Mouse (Mus musculus) adrenal gland (tissue): ENCODE data around the gene Gm13277.
"Not testable (repeated sequence)": the region's sequence is repeated elsewhere in the genome, so short reads cannot be mapped to it uniquely, and the experiment has no call there.

Experiments
- intact Hi-C: fragments of 180-260 bp; cut with DNase I; formaldehyde crosslinking; loops from one replicate; pipeline ENCODE4 v1.15.1; 2025

Gene Gm13277

DNA sequence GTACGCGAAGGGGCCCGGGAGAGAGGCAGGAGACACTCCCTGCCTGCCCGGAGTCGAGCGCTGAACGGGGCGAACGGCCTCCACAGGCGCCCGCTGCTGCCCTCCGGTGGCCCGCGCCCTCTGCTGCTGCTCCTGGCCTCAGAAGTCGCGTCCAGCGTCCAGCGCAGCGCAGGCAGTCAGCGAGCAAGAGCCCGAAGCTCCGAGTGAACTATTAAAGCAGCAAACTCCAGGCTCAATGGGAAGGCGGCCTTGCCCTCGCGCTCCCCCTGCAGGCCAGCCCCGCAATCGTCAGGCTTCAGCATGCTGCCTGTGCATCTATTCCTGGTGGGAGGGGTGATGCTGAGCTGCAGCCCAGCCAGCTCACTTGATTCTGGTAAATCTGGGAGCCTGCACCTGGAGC is 3.0 kb upstream of the Gm13277 start, which contains the start of gene Gm13276:
TSS of gene Gm13276 (plus strand) at position 301 of the 400 bp plus-strand sequence.
- intact Hi-C loops: not testable (repeated sequence)

- intact Hi-C loops: not testable (repeated sequence)
Observed at GRCm38 (mm10) chr4:88791250-88791649, 2.8 kb downstream of the Gm13277 start, which contains the start of gene Gm13278. Gene Gm13278 (plus strand): TSS chr4:88791550.

DNA sequence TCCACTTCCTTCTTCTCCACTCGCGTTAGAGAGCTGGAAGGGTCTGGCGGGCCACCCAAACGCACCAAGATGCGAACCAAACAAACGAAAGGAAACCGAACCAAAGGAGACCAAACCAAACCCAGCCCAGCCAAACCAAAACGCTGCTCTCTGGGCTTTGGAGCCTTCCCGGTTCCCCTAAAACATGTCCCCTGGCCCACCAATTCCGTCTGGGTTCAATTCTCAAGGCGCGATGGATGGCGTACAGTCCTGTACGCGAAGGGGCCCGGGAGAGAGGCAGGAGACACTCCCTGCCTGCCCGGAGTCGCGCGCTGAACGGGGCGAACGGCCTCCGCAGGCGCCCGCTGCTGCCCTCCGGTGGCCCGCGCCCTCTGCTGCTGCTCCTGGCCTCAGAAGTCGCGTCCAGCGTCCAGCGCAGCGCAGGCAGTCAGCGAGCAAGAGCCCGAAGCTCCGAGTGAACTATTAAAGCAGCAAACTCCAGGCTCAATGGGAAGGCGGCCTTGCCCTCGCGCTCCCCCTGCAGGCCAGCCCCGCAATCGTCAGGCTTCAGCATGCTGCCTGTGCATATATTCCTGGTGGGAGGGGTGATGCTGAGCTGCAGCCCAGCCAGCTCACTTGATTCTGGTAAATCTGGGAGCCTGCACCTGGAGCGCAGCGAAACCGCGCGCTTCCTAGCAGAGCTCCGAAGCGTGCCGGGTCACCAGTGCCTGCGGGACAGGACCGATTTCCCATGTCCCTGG is 5.7 kb downstream of the Gm13277 start, which contains the start of gene Gm13275:
TSS of gene Gm13275 (plus strand) at position 552 of the 740 bp plus-strand sequence.
- intact Hi-C loops: not testable (repeated sequence)

- intact Hi-C loops: not testable (repeated sequence)
Observed at GRCm38 (mm10) chr4:88797097-88797496, 8.7 kb downstream of the Gm13277 start, which contains the start of gene Gm13279. Gene Gm13279 (plus strand): TSS chr4:88797397.

DNA sequence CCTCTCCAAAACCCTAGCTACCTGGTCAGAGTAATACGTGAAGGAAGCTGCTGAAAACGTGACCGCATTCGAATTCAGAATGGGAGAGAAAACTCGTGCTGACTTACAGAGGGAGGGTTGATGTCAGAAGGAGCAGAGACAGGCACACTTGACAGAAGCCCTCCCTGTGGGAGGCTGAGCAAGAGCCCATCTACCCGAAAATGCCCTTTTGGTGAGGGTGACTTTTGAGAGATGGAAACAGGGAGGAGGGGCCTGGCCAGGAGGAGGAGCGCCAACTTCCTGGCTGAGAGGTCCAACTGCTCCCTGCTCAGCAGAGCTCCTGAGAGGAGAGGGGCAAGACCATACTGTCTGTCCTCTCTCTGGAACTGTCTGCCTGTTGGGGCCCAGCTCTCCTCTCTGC is 10.9 kb downstream of the Gm13277 start, which contains the start of gene Gm13285:
TSS of gene Gm13285 (plus strand) at position 301 of the 400 bp plus-strand sequence.
- intact Hi-C loops: not testable (repeated sequence)

GRCm38 (mm10) chr4:88802954-88803353 is 14.5 kb downstream of the Gm13277 start, which contains the start of gene Gm13287:
Gene Gm13287 (plus strand): TSS chr4:88803254.
- intact Hi-C loops: not testable (repeated sequence)

DNA sequence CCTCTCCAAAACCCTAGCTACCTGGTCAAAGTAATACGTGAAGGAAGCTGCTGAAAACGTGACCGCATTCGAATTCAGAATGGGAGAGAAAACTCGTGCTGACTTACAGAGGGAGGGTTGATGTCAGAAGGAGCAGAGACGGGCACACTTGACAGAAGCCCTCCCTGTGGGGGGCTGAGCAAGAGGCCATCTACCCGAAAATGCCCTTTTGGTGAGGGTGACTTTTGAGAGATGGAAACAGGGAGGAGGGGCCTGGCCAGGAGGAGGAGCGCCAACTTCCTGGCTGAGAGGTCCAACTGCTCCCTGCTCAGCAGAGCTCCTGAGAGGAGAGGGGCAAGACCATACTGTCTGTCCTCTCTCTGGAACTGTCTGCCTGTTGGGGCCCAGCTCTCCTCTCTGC is 16.8 kb downstream of the Gm13277 start, which contains the start of gene Gm13288:
TSS of gene Gm13288 (plus strand) at position 301 of the 400 bp plus-strand sequence.
- intact Hi-C loops: not testable (repeated sequence)

DNA sequence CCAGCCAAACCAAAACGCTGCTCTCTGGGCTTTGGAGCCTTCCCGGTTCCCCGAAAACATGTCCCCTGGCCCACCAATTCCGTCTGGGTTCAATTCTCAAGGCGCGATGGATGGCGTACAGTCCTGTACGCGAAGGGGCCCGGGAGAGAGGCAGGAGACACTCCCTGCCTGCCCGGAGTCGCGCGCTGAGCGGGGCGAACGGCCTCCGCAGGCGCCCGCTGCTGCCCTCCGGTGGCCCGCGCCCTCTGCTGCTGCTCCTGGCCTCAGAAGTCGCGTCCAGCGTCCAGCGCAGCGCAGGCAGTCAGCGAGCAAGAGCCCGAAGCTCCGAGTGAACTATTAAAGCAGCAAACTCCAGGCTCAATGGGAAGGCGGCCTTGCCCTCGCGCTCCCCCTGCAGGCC is 17.3 kb downstream of the Gm13277 start:
- intact Hi-C loops: not testable (repeated sequence)

DNA sequence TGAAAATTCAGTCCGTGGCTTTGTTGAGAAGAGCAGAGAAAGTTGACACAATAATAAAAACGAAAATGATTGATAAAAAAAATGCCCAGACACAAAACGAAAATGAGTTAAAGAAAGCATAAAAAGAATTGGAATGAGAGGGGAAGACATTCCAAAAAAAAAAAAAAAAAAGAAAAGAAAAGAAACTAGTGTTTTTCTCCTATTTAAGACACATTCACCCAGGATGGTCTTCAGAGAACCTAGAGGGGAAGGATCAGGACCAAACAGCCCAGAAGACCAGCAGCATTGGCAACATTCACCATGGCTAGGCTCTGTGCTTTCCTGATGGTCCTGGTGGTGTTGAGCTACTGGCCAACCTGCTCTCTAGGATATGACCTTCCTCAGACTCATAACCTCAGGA is 27.5 kb downstream of the Gm13277 start, which contains the start of gene Ifna7:
TSS of gene Ifna7 (plus strand) at position 301 of the 400 bp plus-strand sequence.
- intact Hi-C loops: no loop called here

DNA sequence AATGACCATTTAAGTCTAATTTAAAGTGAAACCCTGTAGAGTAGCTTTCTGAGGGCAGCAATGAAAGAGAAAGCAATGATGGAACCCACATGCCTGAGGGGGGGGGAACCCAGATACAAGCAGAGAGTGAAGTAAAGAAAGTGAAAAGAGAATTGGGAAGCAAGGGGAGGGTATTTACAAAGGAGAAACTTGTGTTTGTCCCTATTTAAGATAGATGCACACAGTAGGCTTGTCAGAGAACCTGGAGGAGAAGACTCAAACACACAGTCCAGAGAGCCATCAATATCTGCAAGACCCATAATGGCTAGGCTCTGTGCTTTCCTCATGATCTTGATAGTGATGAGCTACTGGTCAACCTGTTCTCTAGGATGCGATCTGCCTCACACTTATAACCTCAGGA is 31.2 kb downstream of the Gm13277 start, which contains the start of gene Ifna11:
TSS of gene Ifna11 (plus strand) at position 301 of the 400 bp plus-strand sequence.
- intact Hi-C loops: loop anchor here (5.0 kb wide), 1 partner anchor 137 kb away; the partner anchor contains the start of gene Ifna2

GRCm38 (mm10) chr4:88822995-88823394 is 34.6 kb downstream of the Gm13277 start:
- intact Hi-C loops: loop anchor here (5.0 kb wide), 1 partner anchor 141 kb away; the partner anchor contains the start of gene Ifna2

GRCm38 (mm10) chr4:88827116-88827515 is 38.7 kb downstream of the Gm13277 start, which contains the start of gene Ifna6:
Gene Ifna6 (plus strand): TSS chr4:88827416.
- intact Hi-C loops: not testable (repeated sequence)

DNA sequence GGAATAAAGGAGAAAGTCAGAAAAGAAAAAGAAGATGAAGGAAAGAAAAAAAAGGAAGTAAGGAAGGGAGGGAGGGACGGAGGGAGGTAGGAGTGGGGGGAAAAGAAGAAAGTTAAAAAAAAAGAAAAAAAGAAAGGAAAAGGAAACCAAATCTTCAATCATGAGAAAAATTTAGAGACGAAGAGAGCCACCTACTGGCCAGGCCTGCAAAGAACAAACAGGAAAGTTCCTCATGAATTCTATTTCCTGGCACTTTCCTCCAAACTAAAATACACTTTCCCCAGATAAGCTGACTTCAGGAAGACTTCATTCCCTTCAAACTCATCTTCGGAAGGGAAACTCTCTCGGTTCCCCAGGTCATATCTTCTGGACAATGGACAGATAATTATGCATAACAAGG is 42.1 kb downstream of the Gm13277 start:
- intact Hi-C loops: no loop called here

GRCm38 (mm10) chr4:88835225-88835624 is 46.8 kb downstream of the Gm13277 start, which contains the start of gene Ifna5:
Gene Ifna5 (plus strand): TSS chr4:88835525.
- intact Hi-C loops: not testable (repeated sequence)
